Mouse (Mus musculus): ENCODE data around the gene Cdcp2. TPM values are rescaled to one million over a fixed set of nuclear protein-coding genes. Genes with fewer than 3 reads are reported as not detected.
A peak's percentile ranks its signal among the peaks of the same experiment; 100 is the strongest.

The Cdcp2 gene
- polyA plus RNA-seq, 1 experiment from 2014 or later, result not detected

DNA sequence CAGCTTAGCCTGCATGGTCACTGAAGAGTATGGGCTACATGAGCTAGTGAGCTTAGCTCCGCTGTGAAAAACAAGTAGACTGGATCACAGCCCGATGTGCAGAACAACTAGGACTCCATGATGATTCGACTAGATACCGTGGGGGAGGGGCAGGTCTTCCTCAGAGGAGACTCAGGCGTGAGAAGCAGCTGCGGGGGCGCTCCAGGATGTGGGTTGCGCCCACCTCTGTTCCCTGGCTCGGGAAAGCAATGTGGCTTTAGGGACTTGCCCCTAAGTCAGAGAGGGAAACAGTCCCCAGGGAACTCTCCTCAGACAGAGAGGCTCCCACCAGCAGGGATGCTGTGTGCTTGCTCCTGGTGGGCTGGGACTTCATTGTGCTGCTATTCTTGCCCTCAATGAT is 33.8 kb downstream of the Cdcp2 start:
- H3K4me1 ChIP-seq (replicated peaks; ENCODE audit: control insufficient read depth, insufficient read depth, low read length), result peaks cover 24% of the 10 kb centered on the region; the same call in 1 of the 2 replicates
- H3K27ac ChIP-seq (ENCODE audit: low read depth), result no peak overlapping the region
- no peaks in the 10 kb centered on the region for H3K9me3 ChIP-seq (ENCODE audit: control insufficient read depth, low read length)
- WGBS, result 22% methylated on average over 9 of the region's 9 CpGs
- ATAC-seq (replicated peaks; ENCODE audit: low FRiP score, low TSS enrichment, low read depth) (no peak), DNase-seq (ENCODE audit: low spot score) (no peak)
- no peak overlapping the region for H3K4me2 ChIP-seq (ENCODE audit: low read length)
- no peaks in the 10 kb centered on the region for H3K36me3 ChIP-seq (ENCODE audit: control insufficient read depth, insufficient read depth, low read length)
- H3K4me3 ChIP-seq (ENCODE audit: low read depth, low read length), result no peak overlapping the region
- H3K9ac ChIP-seq (ENCODE audit: low read length), result no peak overlapping the region
- no peaks in the 10 kb centered on the region for H3K27me3 ChIP-seq (replicated peaks; ENCODE audit: control insufficient read depth, insufficient read depth, low read length)

DNA sequence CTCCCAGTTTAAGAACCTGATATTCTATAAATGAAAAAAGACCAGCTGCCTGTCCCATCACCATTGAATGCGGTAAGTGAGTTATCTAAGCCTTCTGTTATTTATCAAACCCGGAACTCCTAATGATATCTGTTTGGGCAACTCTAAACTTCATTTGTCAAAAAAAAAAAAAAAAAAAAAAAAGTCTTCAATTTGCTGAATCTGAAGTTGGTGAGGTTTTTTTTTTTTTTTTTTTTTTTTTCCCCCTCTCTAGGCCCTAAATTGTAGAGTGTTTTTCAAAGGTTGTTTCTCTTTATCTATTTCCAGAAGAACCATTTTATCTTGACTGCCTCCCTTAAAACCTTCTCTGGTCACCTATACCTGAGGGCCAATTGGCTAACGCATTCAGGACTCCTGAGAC is 38.2 kb downstream of the Cdcp2 start:
- Histone ChIP-seq H3K4me1 (replicated peaks; ENCODE audit: control insufficient read depth, insufficient read depth, low read length) (peaks cover 12% of the 10 kb centered on the region), H3K4me3 (ENCODE audit: low read depth, low read length) (no peak overlapping the region), H3K36me3 (ENCODE audit: control insufficient read depth, insufficient read depth, low read length) (peaks cover 7% of the 10 kb centered on the region), H3K27me3 (replicated peaks; ENCODE audit: control insufficient read depth, insufficient read depth, low read length) (no peaks in the 10 kb centered on the region), H3K9me3 (ENCODE audit: control insufficient read depth, low read length) (no peaks in the 10 kb centered on the region), H3K9ac (ENCODE audit: low read length) (no peak overlapping the region), H3K27ac (ENCODE audit: low read depth) (no peak overlapping the region), H3K4me2 (ENCODE audit: low read length) (no peak overlapping the region)
- no peak for DNase-seq (ENCODE audit: low spot score)
- WGBS, result 72% methylated on average over 3 of the region's 3 CpGs
- no peak for ATAC-seq (replicated peaks; ENCODE audit: low FRiP score, low TSS enrichment, low read depth)

DNA sequence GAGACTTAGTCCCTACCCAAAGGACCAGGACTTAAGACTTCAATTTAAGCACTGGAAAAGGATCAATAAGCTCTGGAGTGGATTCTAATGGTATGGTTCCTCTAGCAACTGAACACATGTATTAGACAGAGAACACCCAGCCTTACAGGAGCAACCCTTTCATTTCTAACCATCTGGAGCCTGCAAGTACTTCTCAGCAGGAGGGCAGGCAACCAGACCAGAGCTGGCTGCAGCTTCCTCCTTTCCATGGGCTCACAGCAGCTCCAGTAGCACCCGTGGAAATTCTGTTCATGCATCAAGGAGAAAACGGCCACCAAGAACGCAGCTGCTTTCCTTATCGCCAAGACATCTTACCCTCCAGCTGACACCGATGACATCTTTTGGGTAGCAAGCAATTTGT is 39.0 kb downstream of the Cdcp2 start:
- H3K36me3 ChIP-seq (ENCODE audit: control insufficient read depth, insufficient read depth, low read length), result peaks cover 7% of the 10 kb centered on the region
- ATAC-seq (replicated peaks; ENCODE audit: low FRiP score, low TSS enrichment, low read depth), result no peak
- peaks cover 14% of the 10 kb centered on the region for H3K4me1 ChIP-seq (replicated peaks; ENCODE audit: control insufficient read depth, insufficient read depth, low read length)
- H3K4me3 ChIP-seq (ENCODE audit: low read depth, low read length), result no peak overlapping the region
- DNase-seq (ENCODE audit: low spot score), result no peak
- H3K4me2 ChIP-seq (ENCODE audit: low read length), result no peak overlapping the region
- H3K27me3 ChIP-seq (replicated peaks; ENCODE audit: control insufficient read depth, insufficient read depth, low read length), result no peaks in the 10 kb centered on the region
- H3K9ac ChIP-seq (ENCODE audit: low read length), result no peak overlapping the region
- no peaks in the 10 kb centered on the region for H3K9me3 ChIP-seq (ENCODE audit: control insufficient read depth, low read length)
- no peak overlapping the region for H3K27ac ChIP-seq (ENCODE audit: low read depth)
- 72% methylated on average over 5 of the region's 5 CpGs for WGBS

DNA sequence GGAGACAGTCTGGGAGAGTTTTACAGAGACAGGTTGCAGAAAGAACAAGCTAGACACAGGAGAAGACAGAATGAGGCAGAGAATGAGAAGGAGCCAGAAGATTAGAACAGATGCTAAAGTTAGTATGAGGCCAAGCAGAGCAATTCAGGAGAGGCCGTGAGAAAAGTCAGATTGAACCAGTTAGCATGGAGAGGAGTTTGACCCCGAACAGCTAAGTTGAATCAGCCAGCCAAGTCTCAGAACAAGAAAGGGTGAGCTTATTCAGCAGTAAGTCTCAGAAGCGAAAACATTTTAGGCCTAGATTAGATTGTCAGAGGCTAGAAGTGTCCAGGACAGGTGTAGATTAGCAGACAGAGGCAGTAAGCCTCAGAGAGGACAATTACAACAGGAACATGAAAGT is 39.8 kb downstream of the Cdcp2 start:
- H3K27me3 ChIP-seq (replicated peaks; ENCODE audit: control insufficient read depth, insufficient read depth, low read length), result no peaks in the 10 kb centered on the region
- H3K36me3 ChIP-seq (ENCODE audit: control insufficient read depth, insufficient read depth, low read length), result peaks cover 7% of the 10 kb centered on the region
- WGBS, result 62% methylated on average over 3 of the region's 3 CpGs
- H3K9ac ChIP-seq (ENCODE audit: low read length), result no peak overlapping the region
- H3K4me3 ChIP-seq (ENCODE audit: low read depth, low read length), result no peak overlapping the region
- no peaks in the 10 kb centered on the region for H3K9me3 ChIP-seq (ENCODE audit: control insufficient read depth, low read length)
- peaks cover 13% of the 10 kb centered on the region for H3K4me1 ChIP-seq (replicated peaks; ENCODE audit: control insufficient read depth, insufficient read depth, low read length)
- H3K27ac ChIP-seq (ENCODE audit: low read depth), result no peak overlapping the region
- no peak for ATAC-seq (replicated peaks; ENCODE audit: low FRiP score, low TSS enrichment, low read depth)
- H3K4me2 ChIP-seq (ENCODE audit: low read length), result no peak overlapping the region
- no peak for DNase-seq (ENCODE audit: low spot score)

DNA sequence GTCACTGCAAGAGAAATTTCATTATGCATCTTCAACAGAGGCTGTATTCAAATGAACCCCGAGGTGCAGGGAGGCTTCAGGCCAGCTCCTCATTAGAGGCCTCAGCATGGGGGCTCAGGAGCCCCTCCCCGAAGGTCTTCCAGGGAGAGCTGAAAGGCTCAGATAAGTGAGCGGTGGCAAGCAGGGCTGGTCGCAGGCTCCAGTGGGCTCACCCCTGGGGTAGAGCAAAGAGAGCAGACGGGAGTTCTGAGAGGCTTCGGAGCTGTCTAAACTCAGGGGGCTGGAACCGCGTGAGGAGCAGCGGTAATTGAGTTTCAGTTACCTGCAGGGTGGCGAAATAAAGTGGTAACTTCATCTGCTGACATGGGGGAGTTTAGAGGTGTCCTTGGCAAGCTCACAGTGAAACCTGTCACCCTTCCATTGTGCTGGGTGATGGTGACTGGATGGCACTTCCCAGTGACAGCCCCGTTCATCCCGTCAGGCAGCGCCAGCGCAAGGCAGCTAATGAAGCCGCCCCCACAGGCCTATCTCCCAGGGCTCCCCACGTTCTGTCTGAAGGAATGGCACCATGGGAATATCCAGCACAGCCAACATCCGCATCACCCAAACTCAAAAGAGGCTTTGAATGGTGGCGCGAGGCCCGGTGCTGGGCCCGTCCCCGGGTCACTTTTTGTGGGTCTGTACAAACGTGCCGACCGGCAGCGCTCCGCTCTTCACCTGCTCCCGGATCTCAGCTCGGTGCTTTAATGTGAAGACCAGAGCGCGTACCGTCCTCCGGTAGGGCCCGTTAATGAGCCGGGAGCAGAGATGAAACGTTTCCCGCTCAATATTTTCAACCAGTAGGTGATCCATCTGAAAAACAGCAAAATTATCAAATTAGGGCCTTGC is 42.5 kb downstream of the Cdcp2 start:
- no peaks in the 10 kb centered on the region for H3K9me3 ChIP-seq (ENCODE audit: control insufficient read depth, low read length)
- peaks cover 13% of the 10 kb centered on the region for H3K4me1 ChIP-seq (replicated peaks; ENCODE audit: control insufficient read depth, insufficient read depth, low read length)
- ATAC-seq (replicated peaks; ENCODE audit: low FRiP score, low TSS enrichment, low read depth) (no peak), DNase-seq (ENCODE audit: low spot score) (no peak)
- no peaks in the 10 kb centered on the region for H3K27me3 ChIP-seq (replicated peaks; ENCODE audit: control insufficient read depth, insufficient read depth, low read length)
- peaks cover 7% of the 10 kb centered on the region for H3K36me3 ChIP-seq (ENCODE audit: control insufficient read depth, insufficient read depth, low read length)
- no peak overlapping the region for H3K9ac ChIP-seq (ENCODE audit: low read length)
- no peak overlapping the region; the same call in 1 of the 2 replicates for H3K27ac ChIP-seq (ENCODE audit: low read depth)
- no peak overlapping the region for H3K4me2 ChIP-seq (ENCODE audit: low read length)
- 58% methylated on average over 37 of the region's 37 CpGs for WGBS
- no peak overlapping the region for H3K4me3 ChIP-seq (ENCODE audit: low read depth, low read length)

DNA sequence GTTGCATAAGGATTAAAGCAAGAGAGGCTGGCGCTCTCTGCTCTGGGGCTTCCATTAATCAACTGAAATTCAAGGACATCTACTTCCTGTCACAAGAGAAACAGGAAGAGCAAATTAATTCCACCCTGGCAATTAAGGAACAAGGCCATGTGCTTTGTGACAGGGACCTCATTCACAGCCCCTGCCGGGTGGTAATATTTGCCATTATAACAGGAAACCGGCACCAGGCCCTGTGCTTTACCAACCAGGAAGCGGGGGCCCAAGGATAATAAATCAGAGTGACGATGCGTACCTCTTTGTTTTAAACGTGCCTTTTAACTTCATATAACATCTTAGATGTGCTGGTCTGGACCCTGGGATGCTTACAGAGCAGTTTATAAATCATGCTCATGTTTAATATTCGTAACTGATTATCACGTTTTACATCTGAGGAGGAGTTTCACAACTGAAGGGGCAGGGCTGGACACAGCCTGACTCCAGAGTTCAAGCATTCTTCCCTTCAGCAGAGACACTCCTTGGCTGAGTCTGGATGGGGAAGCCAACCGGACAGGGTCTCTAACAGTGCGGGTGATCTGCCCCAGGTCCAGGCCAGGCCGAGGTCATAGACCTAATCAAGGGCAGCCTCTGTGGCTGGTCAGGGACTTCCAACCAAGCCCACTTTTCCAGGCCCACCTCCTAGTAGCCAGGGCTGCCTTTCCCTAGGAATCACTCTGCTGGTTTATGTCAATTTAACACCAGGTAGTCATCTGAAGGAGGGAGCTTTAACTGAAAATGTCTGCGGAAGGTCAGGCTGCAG is 43.3 kb downstream of the Cdcp2 start:
- H3K4me3 ChIP-seq (ENCODE audit: low read depth, low read length), result no peak overlapping the region
- WGBS, result 22% methylated on average over 13 of the region's 13 CpGs
- H3K27me3 ChIP-seq (replicated peaks; ENCODE audit: control insufficient read depth, insufficient read depth, low read length), result no peaks in the 10 kb centered on the region
- H3K4me1 ChIP-seq (replicated peaks; ENCODE audit: control insufficient read depth, insufficient read depth, low read length), result peaks cover 13% of the 10 kb centered on the region
- DNase-seq (ENCODE audit: low spot score) (peak; percentile 67), ATAC-seq (replicated peaks; ENCODE audit: low FRiP score, low TSS enrichment, low read depth) (peak; percentile 53; the same call in 1 of the 2 replicates)
- H3K27ac ChIP-seq (ENCODE audit: low read depth), result peak overlapping the region; percentile 64
- H3K4me2 ChIP-seq (ENCODE audit: low read length), result no peak overlapping the region
- H3K9ac ChIP-seq (ENCODE audit: low read length), result no peak overlapping the region
- H3K36me3 ChIP-seq (ENCODE audit: control insufficient read depth, insufficient read depth, low read length), result peaks cover 7% of the 10 kb centered on the region
- H3K9me3 ChIP-seq (ENCODE audit: control insufficient read depth, low read length), result no peaks in the 10 kb centered on the region

DNA sequence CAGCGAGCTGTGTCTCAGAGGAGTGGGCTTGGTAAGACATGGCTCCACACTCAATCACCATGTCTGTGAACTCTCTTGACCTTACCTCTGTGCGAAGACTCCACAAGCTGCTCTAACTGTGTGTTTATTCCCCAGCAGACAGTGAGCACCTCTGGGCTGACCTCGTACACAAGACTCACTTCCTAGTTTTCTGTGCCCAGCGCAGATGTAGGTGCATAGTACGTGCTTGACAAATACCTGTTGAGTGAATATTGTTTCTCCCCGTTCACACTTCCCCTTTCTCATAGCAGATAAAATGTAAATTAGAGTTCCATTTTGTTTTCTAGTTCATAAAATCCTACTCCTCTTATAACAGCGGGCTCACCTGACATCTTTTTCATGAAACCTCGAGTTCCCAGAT is 46.8 kb downstream of the Cdcp2 start:
- Histone ChIP-seq H3K4me1 (replicated peaks; ENCODE audit: control insufficient read depth, insufficient read depth, low read length) (peaks cover 10% of the 10 kb centered on the region), H3K27me3 (replicated peaks; ENCODE audit: control insufficient read depth, insufficient read depth, low read length) (no peaks in the 10 kb centered on the region), H3K27ac (ENCODE audit: low read depth) (no peak overlapping the region), H3K36me3 (ENCODE audit: control insufficient read depth, insufficient read depth, low read length) (peaks cover 23% of the 10 kb centered on the region), H3K4me2 (ENCODE audit: low read length) (no peak overlapping the region), H3K4me3 (ENCODE audit: low read depth, low read length) (no peak overlapping the region), H3K9me3 (ENCODE audit: control insufficient read depth, low read length) (no peaks in the 10 kb centered on the region), H3K9ac (ENCODE audit: low read length) (no peak overlapping the region)
- no peak for ATAC-seq (replicated peaks; ENCODE audit: low FRiP score, low TSS enrichment, low read depth)
- DNase-seq (ENCODE audit: low spot score), result no peak
- 74% methylated on average over 8 of the region's 8 CpGs for WGBS

DNA sequence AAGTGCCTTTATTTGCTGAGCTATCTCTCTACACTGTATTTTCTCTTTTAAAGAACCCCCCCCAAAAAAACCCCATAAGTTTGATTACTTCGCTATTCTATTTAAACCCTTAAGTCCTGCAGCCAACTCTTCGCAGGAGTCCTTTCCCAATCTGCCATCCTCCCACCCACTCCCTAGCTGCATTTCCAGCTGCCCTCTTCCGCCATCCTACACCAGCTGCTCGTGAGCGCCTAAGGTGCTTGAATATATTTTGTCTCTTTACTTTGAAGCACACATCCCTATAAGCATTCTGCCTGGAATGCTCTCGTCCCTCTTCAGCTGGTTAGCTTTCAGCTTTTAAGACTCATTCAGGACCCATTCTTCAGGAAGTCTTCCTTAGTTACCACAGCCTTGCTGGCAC is 54.3 kb downstream of the Cdcp2 start:
- no peak overlapping the region for H3K9ac ChIP-seq (ENCODE audit: low read length)
- no peak for DNase-seq (ENCODE audit: low spot score)
- H3K4me3 ChIP-seq (ENCODE audit: low read depth, low read length), result no peak overlapping the region
- 79% methylated on average over 6 of the region's 6 CpGs for WGBS
- H3K27me3 ChIP-seq (replicated peaks; ENCODE audit: control insufficient read depth, insufficient read depth, low read length), result no peaks in the 10 kb centered on the region
- no peaks in the 10 kb centered on the region for H3K9me3 ChIP-seq (ENCODE audit: control insufficient read depth, low read length)
- peaks cover 29% of the 10 kb centered on the region for H3K36me3 ChIP-seq (ENCODE audit: control insufficient read depth, insufficient read depth, low read length)
- H3K4me1 ChIP-seq (replicated peaks; ENCODE audit: control insufficient read depth, insufficient read depth, low read length), result no peaks in the 10 kb centered on the region
- H3K4me2 ChIP-seq (ENCODE audit: low read length), result no peak overlapping the region
- no peak overlapping the region for H3K27ac ChIP-seq (ENCODE audit: low read depth)
- no peak for ATAC-seq (replicated peaks; ENCODE audit: low FRiP score, low TSS enrichment, low read depth)

All from intestine, embryonic 14.5 days (tissue).